Mouse (Mus musculus) mouse embryonic stem cell (cell line): ENCODE measurements around the gene Igsf8.

ENCODE experiments used
- in situ Hi-C, 2 experiments: fragments of 300-500 bp; cut with MboI; formaldehyde crosslinking; loops; 1 replicate in 1 of 2; 3 replicates in 1 of 2; pipeline ENCODE4 v1.14.3; 2019 to 2020; ENCODE audit warnings: low sequenced_read_pairs in 2 of 2, low pct_unique_long_range_greater_than_20kb in 1 of 2, mixed read lengths in 1 of 2; ENCODE audit not compliant: unreplicated experiment in 1 of 2

Igsf8 gene

GRCm38 (mm10) chr1:172247679-172248078 lies 13.8 kb upstream of the Igsf8 start:
- in situ Hi-C loops: loop anchor here in 1 of 2 experiments (25.0 kb wide), 1 partner anchor 435 kb away; no protein-coding TSS in a partner anchor

- in situ Hi-C loops: no loop called here
Observed at GRCm38 (mm10) chr1:172258314-172258713, 3.1 kb upstream of the Igsf8 start, which contains the start of gene Atp1a4. Gene Atp1a4 (minus strand): TSS chr1:172258414.

GRCm38 (mm10) chr1:172271208-172271607 lies 9.8 kb downstream of the Igsf8 start:
- in situ Hi-C loops: no loop called here

GRCm38 (mm10) chr1:172271765-172272164 lies 10.3 kb downstream of the Igsf8 start:
- in situ Hi-C loops: no loop called here

DNA sequence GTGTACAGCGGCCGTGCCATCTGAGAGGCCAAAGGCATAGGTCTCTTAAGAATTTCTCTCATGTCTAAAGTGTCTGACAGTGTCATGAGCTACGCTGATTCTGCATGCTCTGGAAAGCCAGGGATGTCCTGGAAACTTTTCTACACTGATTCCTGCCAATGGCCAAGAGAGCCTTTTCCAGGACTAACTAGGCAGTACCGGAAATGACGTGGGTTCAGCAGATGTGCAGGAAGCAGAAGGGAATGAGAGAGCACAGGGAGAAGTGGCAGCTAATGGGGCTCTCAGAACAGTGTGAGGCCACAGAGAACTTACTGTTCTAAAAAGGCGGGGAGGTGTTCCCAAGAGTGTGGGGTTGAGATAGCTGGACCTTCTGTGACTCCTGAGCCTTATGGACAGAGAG lies 11.9 kb downstream of the Igsf8 start:
- in situ Hi-C loops: no loop called here

- in situ Hi-C loops: no loop called here
Observed at GRCm38 (mm10) chr1:172274116-172274515, 12.7 kb downstream of the Igsf8 start.

- in situ Hi-C loops: no loop called here
Observed at GRCm38 (mm10) chr1:172274547-172274946, 13.1 kb downstream of the Igsf8 start.

DNA sequence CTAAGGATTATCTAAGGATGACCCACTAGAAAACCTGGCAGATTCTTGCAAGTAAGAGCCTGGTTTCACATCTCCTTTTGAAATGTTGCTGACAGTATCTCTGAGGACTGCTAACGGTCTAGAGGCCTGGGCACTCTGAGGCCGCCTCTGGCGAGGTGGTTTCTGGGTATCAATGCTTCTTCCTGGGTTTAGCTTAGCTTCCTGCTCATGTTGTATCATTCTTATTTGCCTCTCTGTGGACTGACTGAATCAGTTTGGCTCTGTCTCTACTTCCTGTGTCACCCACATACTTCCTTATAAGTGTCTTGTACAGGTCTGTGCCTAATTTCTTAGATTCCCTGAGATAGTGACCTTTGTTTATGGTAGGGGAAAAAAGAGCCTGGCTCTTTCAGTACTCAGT lies 15.7 kb downstream of the Igsf8 start:
- in situ Hi-C loops: no loop called here

DNA sequence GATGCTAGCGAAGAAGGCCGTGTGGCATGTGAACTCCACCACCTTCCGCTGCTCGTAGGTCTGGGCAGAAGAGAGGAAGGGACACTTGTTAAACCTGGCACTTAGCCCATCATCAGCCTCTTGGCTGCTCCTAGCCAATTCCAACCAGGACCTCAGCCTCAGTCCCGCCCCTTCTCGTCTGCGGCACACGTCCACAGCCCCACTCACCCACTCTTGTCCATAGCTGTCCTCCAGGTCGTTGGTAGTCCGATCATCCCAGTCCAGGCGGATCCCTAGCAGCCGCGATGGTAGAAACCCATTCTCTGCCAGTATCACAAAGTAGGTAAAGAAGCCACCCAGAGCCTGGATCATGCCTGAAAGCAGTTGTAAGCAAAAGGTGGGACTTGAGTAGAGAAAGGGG lies 16.9 kb downstream of the Igsf8 start:
- in situ Hi-C loops: no loop called here

- in situ Hi-C loops: no loop called here
Observed at GRCm38 (mm10) chr1:172279768-172280509, 18.5 kb downstream of the Igsf8 start.

DNA sequence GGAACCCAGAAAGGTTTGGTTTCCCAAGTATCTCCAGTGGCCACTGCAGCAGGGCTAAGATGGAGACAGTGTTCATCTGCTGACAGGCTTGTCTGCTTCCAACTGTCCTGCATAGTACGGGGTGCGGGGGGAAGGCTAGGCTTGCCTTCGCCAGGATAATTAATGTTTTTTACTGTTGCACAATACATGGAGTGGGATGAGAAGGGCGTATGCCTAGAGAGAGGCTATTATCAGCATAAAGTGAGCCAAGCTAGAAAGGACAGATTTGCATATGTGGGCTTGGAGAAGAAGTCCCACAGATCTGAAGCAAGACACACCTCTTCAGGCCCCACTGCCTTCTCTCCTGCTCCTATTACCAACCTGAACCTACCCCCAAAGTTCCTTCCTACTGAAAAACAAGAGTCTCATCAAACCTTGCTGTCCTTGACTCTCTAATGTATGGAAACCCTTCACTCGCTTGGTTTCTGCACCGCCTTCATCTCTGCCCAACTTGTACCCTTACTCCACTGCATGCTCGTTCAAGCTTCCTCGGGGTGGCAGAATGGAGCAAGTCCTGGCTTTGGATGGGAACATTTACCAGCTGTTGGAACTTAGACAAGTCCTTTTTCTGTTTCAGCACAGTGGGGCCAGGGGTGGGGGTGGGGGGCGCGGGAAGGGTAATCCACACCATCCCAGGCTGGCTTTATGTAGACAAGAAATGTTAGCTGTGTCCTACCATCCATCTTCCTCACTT lies 20.2 kb downstream of the Igsf8 start:
- in situ Hi-C loops: no loop called here

GRCm38 (mm10) chr1:172283073-172283472 lies 21.6 kb downstream of the Igsf8 start:
- in situ Hi-C loops: no loop called here

DNA sequence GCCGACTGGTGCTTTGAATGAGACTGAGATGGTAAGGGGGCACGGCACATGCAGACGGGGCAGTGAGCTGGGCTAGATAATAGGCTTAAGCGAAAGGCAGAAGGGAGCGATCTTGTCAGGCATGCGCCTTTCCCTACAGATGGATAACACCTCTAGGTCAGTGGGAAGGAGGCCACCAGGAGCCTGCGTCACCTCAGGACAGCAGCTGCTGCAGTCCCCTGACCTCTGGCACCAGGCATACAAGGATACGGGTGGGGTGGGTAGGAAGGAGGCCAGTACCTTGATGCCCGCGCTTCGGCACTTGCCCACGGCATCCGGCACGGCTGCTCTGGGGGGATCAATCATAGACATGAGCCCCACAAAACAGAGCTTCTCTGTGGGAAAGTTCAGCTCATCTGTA lies 22.8 kb downstream of the Igsf8 start:
- in situ Hi-C loops: no loop called here

DNA sequence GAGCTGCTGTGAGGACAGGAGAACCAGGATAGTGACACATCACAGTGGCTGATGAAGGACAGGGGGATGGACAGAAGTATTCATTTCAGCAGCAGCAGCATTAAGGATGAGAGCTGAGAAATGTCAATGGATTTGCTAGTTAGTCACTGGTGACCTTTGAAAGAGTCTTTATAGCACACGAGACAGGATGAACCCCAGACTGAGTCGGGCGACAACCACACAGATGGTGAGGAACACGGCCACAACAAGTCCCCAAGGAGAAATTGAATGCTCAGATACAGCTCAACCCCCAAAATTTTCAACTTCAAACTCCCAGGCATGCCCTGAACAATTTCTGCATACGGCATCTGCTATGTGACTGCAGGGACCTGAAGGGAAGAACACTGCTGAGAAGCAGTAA lies 25.3 kb downstream of the Igsf8 start:
- in situ Hi-C loops: no loop called here

DNA sequence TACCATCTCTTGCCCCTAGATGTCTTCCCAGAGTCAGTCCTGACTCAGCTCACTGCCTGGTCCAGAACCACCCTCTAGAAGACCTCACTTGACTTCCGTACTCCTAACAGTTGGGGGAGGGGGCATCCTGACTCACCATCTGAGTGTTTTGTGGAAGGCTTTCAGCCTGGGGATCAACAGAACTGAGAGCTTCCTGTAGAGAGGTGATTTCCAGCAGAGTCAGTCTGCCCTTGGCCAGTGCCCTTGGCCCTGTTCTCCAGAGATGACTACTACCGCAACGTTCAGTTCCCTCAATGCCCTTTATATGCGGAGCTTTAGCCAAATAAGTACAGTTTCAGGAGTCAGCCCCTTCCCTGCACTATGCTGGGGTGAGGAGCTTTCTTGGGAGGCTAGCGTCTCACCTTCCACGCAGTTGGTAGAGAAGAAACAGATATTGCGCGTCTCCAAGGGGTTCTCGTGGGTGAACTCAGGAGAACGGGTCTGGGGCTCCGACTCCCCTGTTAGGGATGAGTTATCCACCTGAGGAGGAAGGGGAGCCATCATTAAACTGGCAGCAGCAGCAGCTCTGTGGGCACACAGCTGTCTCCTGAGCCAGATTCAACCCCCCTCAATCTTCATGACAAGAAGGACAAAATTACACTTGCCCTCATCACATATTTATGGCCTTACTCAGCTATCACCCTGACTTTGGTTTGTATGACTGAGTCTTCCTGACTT lies 27.6 kb downstream of the Igsf8 start:
- in situ Hi-C loops: no loop called here

GRCm38 (mm10) chr1:172289617-172289946 lies 28.1 kb downstream of the Igsf8 start:
- in situ Hi-C loops: no loop called here

- in situ Hi-C loops: no loop called here
Observed at GRCm38 (mm10) chr1:172292880-172293279, 31.4 kb downstream of the Igsf8 start.

DNA sequence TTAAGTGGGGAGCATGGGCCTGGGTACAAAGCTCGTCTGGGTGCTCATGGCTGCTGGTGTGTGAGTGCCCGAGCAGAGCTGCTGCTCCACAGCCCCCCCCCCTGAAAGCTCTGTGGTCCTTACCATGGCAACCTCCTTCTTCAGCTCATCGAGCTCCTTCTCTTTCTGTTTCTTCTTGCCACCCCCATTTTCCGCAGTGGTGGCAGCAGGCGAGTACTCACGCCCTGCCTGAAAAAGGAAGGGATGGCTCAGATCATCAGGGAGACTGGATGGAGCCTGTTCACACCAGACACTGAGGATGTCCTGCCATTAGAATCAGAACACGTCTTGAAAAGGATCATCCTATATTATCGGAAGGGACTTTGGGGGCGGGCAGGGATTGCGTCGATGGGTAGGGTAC lies 32.0 kb downstream of the Igsf8 start:
- in situ Hi-C loops: no loop called here

- in situ Hi-C loops: loop anchor here in 1 of 2 experiments (5.0 kb wide), 1 partner anchor 33 kb away; the partner anchor contains the start of gene Igsf8
Observed at GRCm38 (mm10) chr1:172295751-172296197, 34.3 kb downstream of the Igsf8 start.
